Mouse (Mus musculus): ENCODE data around the gene Smpd4.
"Not testable (repeated sequence)": the region's sequence is repeated elsewhere in the genome, so short reads cannot be mapped to it uniquely, and the experiment has no call there.

Smpd4 gene

DNA sequence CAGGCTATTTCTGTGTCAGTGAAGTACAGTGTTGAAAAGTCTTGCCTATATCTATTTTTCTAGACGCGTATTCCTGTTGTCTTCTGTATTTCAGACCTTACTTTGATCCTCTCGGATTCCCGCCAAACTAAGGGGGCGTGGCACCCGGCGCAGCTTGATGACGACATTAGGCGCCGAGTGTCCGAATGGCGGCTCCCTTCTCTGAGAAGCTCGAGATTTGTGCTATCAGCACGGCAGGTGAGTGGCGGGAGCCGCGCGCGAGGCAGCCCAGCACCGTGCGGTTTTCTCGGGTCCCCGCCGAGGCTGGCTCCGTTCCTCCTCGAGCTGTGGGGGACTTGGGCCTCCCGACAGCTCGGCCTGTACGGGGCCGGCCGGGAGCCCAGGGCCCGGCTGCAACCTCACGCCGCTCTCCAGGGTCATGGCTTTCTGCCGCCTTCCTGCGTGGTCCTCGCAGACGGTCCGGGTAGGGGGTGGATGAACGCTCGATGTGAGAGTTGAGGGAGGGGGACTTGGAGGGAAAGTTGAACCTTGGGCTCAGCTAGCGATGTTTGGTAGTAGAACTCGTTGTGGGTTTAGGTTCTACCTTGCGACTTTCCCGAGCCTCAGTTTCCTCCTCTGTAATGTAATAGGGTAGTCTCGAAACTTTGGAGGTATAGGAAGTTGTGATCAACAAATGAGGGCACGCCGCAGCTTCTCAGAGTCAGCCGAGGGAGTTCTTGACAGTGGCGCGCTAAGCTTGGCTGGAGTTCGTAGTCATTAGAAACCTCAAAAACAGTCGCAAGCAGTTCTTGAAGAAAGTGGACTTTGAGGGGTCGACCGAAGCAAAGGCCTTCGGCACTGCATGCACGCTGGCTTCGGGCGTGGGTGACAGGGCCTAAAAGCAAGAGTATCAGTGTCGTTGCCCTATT, at the start of gene Smpd4:
Gene Smpd4 (plus strand): TSS at position 157 of the 908 bp plus-strand sequence.
- DNase-seq (ENCODE audit: low read depth, low spot score): peak; percentile 92

DNA sequence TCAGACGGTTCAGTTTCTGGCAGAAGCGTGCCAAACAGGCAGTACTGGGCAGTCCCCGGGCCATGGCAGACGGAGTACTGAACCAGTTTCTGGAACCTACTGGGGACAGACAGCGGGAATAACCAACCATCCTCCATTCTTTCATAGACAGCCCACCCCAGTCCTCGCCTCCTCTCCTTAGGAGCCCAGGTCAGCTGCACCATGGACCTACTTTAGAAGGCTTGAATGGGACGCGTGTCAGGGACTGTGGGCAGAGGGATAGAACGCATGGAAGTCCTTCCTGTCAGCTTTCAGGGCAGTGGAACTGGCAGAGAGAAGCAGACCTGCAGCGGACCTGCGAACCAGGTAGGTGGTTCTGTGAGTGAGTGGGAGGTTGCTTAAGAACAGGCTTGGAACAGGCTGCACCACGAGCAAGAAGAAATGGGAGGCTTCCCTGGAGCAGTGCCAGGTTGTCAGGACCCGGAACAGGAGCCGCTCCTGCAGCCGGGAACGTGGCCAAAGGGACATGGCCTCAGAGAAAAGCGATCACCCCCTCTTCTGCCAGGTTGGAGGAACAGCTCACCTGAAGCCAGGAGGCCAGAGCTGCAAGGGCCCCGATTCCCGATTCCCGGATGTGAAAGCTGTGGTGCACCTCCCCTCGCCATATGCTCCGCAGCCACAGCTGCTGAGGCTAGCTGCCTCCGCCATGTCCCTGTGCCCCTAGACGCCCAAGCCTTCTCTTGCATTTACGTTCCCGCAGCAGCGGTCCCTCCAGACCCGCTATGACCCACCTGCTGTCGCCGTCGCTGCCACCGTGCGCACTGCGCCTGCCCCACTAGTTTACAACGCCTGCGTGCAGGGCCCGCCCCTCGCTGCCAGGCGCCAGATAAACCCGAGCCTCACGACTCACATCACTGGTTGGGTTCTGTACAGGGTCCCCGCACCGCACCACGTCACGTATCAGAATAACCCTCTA, 43.0 kb upstream of the Smpd4 start:
- no peak for DNase-seq (ENCODE audit: low read depth, low spot score)

DNA sequence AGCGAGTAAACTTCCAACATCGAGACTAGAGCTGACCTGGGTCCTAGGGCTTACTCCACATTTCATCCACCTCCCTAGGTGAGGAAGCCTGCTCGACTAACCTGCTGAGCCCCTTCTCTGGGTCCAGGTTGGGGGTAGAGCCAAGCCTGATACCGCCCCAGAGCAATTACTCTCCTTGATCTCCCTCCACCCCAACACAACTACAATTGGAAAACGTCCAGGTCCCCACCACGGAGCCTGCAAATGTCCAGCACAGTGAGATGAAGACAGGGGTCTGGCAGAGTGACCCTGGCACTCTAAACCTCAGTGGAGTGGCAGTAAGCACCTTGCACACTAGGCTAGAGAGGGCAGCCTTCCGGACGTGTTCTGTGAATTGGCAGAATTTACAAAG, 42.3 kb upstream of the Smpd4 start:
- no peak for DNase-seq (ENCODE audit: low read depth, low spot score)

DNA sequence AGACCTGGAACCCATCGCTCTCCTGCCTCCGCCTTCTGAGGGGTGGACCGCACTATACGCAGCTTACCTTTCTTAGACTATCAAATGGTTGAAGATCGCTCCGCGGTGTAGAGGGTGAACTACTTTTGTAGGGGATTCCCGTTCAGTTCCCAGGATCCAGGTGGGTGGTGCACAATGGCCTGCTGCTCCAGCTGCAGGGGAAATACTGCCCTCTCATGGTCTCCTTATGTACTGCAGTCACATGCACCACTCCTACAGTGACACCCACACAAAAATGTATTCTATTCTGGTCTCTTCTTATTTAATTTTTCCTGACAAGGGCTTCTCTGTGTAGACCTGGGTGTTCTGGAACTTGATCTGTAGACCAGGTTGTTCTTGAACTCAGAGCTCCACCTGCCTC, 36.1 kb upstream of the Smpd4 start, which contains the start of gene Slc7a4:
Gene Slc7a4 (minus strand): TSS at position 151 of the 400 bp plus-strand sequence.
- peak; percentile 44 for DNase-seq (ENCODE audit: low read depth, low spot score)

DNA sequence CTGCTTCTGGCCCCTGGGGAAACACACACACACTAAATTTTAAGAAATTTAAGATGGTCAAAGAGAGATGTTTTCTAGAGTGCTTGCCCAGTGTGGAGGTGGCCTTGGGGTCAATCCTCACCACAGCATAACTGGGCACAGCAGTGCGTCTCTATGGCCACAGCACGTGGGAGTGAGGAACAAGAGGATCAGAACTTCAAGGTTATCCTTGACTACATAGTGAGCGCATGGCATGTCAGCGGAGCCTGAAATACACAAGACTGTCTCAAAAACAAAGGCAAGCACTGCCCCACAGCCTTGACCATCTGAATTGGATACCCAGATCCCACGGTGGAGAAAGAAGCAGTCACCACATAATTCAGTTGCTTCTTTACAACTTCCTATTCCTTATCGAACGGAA, 34.6 kb upstream of the Smpd4 start:
- no peak for DNase-seq (ENCODE audit: low read depth, low spot score)

DNA sequence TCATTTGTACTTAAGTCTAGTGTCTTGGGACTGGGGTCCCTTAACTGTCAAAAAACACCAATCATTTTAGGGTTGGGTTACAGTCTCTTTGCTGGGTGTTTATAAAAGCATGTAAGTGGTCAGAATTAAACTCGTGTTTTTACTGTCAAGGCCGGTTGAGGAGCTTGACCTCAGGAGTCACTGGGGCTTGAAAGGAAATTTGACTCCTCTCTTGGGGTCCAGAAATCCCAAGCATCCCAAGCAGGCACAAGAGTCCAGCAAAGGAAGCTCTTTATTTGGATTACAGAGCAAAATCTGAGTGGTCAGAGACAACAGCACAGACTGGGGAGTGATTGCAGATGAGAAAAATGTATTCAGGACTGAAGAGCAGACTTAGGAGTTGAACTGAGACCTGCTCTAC, 28.4 kb upstream of the Smpd4 start:
- no peak for DNase-seq (ENCODE audit: low read depth, low spot score)

DNA sequence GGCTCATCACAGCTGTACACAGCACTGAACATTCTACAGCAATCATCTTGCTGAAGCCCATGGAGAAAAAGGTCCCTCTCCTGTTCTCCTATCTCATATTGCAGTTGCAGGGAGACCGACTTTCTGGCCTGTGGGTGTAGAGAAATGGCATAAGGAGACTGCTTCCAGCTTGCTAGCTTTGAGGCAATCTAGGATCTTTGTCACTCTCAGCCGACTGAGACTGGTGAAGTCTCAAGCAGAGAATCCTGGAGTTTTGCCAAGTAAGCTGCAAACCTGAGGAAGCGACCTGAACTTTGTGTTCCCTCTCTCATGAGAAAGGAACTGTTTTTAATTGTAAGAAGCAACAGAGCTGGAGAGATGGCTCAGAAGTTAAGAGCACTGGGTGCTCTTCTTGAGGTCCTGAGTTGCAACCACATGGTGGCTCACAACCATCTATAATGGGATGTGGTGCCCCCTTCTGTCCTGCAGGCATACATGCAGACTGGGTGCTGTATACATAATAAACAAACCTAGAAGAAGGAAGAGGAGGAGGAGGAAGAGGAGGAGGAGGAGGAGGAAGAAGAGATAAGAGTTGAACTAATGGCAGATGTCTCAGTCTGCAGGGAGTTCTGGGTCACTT, 18.1 kb upstream of the Smpd4 start:
- no peak for DNase-seq (ENCODE audit: low read depth, low spot score)

DNA sequence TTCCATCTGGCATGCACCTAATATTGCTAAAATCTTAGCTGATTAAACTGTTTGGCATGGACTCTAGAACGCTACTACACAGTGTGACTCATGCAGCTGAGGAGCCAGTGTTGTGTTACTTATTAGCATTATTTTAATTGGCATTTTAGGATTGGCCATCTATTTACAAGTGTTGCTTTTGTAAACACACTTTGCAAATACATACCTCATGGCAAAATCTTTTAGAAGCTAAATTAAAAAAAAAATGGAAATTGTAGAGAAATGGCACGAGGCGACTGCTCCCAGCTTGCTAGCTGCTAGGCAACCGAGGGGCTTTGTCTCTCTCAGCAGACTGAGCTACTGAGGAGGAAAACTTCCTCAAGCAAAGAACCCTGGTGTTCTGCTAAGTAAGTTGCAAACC, 14.2 kb upstream of the Smpd4 start:
- no peak for DNase-seq (ENCODE audit: low read depth, low spot score)

DNA sequence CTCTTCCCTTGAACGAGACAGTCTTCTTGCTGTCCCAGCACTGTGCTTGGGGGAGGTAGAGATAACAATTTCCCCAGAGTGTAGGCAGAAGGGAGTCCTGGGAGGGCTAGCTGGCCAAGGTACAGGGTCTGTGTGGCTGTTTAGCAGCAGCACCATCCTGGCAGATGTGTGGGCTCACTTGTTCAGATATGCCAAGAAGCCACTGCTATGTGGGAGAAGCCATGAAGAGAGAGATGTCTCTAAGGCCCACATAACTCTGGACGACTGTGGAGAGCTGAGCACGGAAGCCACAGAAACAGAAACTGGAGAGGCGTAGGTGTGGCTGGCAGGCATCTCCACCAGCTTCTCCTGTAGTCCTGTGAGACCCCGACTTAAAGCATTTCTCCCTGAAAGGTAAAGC, 13.5 kb upstream of the Smpd4 start:
- no peak for DNase-seq (ENCODE audit: low read depth, low spot score)

DNA sequence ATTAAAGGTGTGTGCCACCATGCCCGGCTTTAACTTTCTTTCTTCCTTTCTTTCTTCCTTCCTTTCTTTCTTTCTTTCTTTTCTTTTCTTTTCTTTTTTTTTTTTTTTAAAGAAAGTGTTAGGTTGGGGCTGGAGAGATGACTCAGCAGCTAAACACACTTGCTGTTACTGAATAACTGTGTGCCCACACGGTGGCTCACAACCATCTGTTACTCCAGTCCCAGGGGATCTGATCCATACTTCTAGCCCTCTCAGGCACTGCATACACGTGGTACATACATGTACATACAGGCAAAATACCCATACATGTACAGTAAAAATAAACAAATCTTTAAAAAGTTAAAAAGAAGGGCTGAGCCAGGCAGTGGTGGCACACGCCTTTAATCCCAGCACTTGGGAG, 7.8 kb upstream of the Smpd4 start:
- DNase-seq (ENCODE audit: low read depth, low spot score): no peak

DNA sequence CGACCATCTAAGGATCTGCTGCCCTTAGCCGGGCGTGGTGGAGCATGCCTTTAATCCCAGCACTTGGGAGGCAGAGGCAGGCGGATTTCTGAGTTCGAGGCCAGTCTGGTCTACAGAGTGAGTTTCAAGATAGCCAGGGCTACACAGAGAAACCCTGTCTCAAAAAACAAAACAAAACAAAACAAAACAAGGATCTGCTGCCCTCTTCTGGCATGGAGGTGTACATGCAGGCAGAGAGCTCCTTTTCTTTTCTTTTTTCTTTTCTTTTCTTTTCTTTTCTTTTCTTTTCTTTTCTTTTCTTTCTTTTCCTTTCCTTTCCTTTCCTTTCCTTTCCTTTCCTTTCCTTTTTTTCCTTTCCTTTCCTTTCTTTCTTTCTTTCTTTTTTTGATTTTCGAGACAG, 4.4 kb upstream of the Smpd4 start:
- DNase-seq (ENCODE audit: low read depth, low spot score): not testable (repeated sequence)

DNA sequence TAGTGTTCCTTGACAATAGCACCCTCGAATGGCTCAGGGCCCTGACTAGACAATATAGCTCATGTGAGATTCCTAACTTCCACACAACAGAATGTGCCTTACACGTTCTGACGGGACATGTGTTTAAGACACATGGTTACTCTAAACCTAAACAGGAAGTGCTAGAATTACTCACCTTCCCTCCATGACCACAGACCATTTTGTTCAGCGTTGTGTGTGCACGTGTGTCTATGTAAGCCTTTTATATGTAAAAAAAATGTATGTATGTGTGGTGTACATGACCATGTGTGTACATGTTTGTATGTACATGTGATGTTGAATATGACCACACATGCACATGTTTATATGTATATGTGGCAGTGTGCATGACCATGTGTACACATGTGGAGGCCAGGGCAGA, 2.9 kb upstream of the Smpd4 start:
- no peak for DNase-seq (ENCODE audit: low read depth, low spot score)

DNA sequence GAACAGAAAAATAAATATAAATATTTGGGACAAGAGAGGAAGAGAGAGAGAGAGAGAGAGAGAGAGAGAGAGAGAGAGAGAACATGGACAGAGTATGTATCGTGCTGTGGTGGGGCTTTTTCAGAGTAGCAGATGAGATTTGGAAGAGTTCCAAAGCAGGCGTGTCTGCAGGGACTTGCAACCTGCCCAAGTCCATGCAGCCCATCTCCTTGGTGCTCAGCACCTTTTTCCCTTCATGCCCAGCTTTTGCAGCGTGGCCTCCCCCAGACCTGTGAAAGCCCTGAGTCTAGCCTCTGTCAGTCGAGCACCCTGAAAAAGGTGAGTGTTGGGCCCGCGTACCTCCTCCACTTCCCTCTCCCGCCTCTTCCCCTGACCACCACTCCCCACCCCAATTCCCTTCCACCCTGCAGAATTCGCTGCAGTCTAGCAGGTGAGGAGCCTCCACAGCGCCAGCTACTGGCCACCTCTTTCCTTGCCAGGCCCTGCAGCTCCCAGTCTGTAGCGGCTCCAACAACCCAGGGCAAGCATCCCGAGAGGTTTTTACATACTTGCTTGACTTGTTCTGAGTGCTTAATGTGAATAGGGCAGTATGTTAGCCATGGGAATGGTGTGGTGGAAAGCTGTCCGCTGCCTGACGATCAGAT, 1.1 kb upstream of the Smpd4 start:
- peak; percentile 53 for DNase-seq (ENCODE audit: low read depth, low spot score)

DNA sequence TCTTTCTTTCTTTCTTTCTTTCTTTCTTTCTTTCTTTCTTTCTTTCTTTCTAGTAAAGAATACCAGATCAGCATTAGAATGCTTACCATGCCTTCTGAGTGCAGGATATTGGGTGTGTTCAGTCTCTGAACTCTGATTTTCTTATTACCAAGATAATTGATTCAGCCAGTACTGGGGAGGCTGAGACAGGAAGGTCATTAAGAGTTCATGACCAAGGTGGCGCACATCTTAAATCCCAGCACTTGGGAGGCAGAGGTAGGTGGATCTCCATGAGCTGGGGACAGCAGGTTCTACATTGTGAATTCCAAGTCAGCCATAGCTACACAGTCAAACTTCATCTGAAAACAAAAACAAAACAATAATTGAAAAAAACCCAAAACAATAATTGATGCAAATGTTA, 2.8 kb downstream of the Smpd4 start:
- no peak for DNase-seq (ENCODE audit: low read depth, low spot score)

DNA sequence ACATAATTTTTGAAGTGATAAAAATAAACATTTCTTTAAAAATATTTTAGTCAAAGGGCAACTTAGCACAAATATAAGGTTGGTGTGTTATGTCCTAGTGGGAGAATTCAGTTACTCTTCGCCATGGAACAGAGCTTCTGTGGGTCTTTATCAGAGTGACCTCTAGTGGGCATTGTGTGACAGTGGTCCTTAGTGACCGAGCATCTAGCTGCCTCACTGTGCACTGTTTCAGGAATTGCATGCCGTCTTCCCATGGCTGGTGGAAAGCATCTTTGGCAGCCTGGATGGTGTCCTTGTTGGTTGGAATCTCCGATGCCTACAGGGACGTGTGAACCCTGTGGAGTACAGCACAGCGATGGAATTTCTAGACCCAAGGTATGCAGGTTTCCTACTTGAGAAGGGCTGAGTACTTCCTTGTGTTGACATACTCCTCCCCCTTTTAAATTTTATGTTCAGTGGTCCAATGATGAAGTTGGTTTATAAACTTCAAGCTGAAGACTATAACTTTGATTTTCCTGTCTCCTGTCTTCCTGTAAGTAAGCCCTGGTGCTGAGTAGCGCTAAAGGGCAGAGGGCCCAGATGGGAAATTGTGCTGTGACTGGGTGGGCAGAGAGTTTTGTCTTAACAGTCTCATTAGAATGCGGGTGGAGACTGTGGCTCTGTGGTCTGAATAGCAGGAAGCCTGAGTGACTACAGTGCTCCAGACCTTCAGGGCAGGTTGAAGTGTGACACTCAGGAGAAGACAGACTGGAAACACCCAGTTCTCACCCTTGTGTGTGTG, 6.5 kb downstream of the Smpd4 start:
- DNase-seq (ENCODE audit: low read depth, low spot score): peak; percentile 39

DNA sequence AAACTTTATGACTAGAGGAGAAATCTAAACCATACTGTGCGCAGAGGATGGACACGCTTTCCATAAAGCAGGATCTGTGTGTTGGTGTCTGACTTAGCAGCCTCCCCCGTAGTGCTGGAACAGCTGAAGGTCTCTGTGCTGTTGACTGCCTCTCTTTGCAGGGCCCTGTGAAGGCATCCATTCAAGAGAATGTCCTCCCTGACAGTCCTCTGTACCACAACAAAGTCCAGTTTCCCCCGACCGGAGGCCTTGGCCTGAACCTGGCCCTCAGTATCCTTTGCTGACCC, 7.1 kb downstream of the Smpd4 start:
- DNase-seq (ENCODE audit: low read depth, low spot score): no peak

DNA sequence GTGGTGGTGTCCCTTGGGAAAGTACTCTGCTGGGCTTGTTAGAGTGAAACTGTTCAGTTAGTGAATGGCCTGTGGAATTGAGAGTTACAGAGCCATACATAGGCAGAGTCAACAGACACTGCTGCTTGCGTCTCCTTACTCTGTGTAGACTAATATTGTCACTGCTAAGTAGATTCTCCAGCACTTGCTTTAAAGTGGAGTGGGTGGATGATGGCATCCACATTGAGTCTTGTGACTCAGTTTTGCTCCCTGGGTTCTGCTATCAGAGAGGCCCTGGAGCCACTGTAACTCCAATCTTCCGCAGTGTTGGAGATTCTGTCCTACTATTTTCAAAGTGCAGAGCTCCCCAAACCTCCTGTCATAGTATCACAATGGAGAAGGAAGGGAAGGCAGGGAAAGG, 13.4 kb downstream of the Smpd4 start:
- DNase-seq (ENCODE audit: low read depth, low spot score): no peak

DNA sequence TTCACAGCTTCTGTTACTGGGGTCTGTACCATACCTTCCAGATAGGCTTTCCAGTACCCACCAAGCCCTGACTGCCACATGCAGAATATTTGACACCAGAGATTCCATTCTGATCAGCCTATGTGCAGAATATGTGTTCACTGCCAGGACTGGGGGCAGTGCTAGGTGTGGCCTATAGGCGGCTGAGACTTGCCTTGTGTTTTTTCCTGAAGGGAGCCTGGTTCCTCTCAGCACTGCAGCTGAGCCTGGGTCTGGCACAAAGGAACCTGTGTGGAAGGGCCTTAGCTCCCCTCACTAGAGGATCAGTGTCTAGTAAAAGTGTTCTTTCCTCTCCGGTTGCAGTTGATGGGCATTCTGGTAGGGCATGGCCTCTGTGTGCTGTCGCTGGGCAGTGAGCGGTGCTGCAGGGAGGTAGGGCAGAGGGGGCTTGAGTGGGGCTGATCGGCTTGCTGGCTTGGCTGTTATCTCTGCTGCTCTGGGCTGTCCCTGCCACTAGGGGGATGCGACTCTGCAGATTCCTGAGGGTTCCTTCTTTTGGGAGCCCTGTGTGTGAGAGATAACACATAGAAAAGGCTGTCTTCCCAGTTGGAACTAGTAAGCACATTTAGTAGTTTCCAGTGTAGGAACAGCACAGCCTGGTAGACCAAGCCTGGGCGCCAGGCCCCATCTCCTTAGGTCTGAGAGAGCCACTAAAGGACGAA, 14.5 kb downstream of the Smpd4 start:
- no peak for DNase-seq (ENCODE audit: low read depth, low spot score)

DNA sequence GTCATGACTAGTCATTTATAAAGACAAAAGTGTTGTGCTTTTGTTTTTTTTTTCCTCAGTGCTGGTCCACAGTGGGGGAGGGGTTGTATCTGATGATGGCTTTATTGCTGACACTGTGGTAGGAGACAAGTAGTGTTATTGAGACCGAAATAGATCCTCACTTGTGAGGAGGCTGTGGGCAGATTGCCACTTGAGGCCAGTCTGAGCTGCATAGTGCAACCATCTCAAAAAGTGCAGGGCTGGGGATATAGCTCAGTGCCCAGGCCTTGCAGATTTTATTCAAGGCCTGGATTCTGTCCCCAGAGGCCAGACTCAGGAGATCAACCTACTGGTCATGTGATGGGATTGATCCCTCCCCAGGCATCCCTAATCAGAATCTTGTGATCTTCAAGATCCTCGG, 17.8 kb downstream of the Smpd4 start:
- no peak for DNase-seq (ENCODE audit: low read depth, low spot score)

DNA sequence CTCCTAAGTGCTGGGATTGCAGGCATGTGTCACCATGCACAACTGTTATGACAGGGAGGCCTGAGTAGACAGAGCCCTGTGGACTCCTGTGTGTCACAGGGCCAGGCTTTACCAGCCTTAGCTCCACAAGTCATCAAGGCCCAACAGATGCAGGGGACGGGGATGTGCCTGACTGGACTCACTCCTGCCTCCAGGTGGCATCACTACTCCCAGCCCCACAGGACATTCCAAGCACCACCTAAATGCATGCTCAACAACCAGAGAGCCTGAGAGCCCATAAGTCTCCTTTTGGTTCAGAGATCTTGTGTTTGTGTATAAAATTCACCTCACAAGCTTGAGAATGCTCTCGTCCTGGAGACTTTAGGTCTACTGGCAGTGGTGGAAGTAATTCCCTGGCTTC, 18.5 kb downstream of the Smpd4 start:
- no peak for DNase-seq (ENCODE audit: low read depth, low spot score)
